Mouse (Mus musculus) telencephalon, adult 2 months (tissue): ENCODE results near the gene Crebzf.

Experiments
- DNase-seq: peaks from one replicate; pipeline ENCODE4 v3.0.0-alpha.2; 2011; ENCODE audit warnings: low read depth, low spot score

Crebzf gene

GRCm38 (mm10) chr7:90476313-90477245 is 34.0 kb downstream of the Crebzf start, which contains the start of gene Dlg2:
Dlg2 (plus strand) TSS chr7:90476672.
- DNase-seq: peak; percentile 50

- no peak for DNase-seq
These were observed 40.1 kb downstream of the Crebzf start for GRCm38 (mm10) chr7:90482607-90483006.
